Mouse (Mus musculus) heart, adult 8-10 months (tissue): ENCODE data around the gene Fbxo42. TPM values are rescaled to one million over a fixed set of nuclear protein-coding genes. Genes with fewer than 3 reads are reported as not detected.
"Not testable (repeated sequence)": the region's sequence is repeated elsewhere in the genome, so short reads cannot be mapped to it uniquely, and the experiment has no call there.

ENCODE experiments used
- DNase-seq: peaks from one replicate; pipeline ENCODE4 v3.0.0; 2022; ENCODE audit warnings: low spot score
- total RNA-seq, 4 experiments: library from RNA; stranded (reverse); gene quantifications; 2 replicates each; pipeline ENCODE4 v1.2.4; 2022

Gene Fbxo42
- total RNA-seq, 4 experiments from 2014 or later: 8.4 to 11.5 (median 10.0) TPM

DNA sequence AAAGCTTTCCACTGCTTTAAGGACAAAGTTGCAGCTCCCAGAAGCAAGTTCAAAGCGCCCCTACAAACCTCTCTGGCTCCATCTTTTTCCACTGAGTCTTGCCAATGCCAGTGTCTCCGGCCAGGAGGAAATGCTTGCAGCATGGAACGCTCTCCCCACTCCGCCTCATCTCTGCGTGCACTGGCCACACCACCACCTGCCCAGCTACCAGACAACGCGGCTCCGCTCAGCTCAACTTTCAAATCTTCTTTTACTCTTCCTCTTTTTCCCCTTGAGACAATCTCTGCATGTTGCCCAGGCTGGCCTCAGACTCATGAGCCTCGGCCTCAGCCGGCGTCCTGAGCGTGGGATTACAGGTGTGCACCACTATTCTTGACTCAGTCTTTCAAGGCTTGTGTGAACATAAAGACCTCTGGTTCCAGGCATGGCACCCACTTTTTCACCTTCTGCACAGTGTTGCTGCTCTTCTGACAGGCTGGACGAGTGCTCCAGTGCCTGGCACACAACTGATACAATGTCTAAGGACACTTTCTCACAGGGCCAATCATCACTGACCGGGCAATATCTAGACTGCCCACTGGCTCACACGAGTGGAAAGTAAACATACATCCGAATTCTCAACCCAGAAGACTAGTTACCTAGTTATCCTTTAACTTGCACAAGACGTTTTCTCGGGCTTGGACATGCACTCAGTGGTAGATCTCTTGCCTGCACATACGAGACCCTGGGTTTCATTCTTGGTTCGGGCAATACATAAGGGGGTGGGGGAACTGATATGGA lies 12.8 kb upstream of the Fbxo42 start:
- no peak for DNase-seq

DNA sequence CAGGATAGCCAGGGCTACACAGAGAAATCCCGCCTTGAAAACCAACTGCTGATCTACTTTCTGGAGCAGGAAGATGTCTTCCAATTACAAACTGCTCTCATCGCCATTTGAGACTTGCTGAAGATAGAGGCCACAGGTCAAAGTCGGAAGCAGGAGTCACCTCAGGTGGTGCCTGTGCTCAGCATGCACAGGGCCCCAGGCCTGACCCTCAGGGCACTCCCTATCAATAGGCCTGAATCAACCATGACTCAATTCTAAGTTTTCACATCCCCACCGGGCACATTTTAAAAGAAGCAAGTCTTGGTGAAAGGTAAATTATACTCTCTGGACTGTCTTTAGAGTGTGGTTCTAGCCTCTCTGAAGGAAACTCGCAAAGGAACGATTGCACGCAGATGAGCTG lies 11.6 kb upstream of the Fbxo42 start:
- DNase-seq: no peak

DNA sequence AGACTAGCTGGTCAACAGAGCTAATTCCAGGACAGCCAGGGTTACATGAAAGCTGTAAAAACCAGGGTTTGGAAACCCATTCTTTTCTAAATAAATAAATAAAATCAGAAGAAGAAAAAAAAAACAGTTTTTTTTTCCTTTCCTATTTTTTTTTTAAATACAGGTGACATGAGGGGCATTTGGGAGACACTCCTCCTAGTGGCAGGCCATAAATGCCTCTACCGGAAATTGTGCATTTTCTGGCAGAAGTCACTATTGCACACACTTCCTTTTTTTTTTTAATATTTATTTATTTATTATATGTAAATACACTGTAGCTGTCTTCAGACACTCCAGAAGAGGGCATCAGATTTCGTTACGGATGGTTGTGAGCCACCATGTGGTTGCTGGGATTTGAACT lies 10.0 kb upstream of the Fbxo42 start:
- not testable (repeated sequence) for DNase-seq

DNA sequence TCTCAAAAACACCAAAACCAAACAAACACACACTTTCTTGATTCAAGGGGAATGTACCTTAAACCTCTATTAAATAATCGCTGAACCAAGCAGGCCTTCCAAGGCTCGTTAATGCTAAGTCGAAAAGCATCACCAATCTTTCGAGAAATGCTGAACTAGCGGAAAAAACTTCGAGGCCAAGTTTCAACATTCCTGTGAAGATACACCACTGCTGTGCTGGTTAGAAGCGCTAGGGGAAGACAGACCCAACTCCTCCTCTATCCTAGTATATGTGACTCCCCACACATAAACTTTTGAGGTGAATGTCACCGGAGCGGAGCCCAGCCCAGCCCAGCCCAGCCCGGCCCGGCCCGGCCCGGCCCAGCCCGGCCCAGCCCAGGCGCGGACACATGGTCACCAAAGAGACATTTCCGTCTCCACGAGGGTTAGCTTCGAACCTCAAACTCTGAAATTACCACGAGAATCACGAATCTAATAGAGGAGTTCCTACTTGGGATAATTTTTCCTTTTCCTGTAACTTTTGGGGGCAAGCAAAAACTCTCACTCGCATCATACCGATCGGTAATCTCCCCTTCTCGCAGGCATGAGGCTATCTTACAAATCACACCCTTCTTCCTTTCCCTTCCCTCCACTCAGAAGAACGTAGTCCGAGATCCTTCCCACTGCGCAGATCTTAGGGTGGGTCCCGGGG lies 9.1 kb upstream of the Fbxo42 start:
- no peak for DNase-seq

DNA sequence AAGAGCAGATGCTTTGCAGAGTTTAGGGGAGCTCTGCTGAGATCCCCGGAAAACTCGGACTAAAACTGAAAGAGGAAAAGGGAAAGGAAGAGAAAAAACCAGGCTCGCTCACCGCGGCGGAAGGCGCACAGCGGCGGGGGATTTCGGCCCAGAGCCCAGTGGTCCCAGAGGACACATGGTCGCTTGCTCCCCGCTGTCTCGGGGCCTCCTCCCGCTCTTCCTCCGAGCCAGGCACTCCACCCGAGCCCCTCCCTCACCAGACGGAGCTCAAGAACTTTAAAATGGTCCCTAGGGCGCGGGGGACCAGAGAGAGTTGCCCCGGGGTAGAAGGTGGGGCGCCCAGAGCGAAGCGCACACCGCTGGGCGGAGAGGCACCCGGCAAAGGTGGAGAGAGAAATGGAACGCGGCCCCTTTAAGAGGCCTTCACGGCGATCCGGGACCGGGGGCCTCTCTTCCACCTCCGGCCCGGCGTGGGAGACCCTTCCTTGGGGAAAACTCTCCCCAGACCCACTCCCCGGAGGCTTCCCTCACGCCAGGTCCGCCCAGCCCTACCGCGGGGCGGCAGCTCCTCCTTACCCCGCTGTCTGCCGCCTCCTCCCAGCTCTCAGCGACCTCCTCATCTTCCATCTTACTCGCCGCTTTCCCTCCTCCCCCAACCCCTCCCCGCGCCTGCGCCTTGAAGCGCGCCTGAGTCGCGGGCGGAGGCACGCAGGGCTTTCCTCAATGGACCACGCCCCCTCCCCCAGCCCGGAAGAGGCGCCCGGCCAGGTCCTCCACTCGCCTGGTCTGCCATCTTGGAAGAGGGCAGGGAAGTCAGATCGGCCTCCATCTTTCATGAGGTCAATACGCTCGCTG lies 8.4 kb upstream of the Fbxo42 start, which contains the start of gene Szrd1:
Gene Szrd1 (minus strand): TSS at position 660 of the 855 bp plus-strand sequence.
- peak; percentile 97 for DNase-seq

DNA sequence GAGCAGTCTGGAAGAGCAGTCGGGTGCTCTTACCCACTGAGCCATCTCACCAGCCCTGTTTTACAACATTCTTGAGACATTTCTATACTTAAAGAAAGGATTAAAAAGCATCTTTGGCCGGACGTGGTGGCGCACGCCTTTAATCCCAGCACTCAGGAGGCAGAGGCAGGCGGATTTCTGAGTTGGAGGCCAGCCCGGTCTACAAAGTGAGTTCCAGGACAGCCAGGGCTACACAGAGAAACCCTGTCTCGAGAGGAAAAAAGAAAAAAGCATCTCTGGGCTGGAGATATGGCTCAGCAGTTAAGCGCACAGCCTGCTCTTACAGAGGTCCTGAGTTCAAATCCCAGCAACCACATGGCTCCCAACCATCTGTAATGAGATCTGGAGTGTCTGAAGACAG lies 7.4 kb upstream of the Fbxo42 start:
- not testable (repeated sequence) for DNase-seq

DNA sequence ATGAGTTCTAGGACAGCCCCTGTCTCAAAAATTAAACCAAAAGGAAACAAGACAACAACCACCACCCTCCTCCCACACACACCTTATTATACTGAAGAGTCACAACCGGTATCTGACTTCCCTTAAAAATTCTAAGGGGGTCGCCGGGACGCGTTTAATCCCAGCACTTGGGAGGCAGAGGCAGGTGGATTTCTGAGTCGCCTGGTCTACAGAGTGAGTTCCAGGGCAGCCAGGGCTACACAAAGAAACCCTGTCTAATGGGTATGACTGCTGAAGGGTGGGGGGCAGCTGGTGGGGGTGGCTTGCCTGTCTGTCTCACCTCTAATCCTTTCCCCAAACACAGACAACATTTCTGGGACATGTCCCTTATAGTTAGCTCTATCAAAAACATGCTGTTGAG lies 6.7 kb upstream of the Fbxo42 start:
- no peak for DNase-seq

DNA sequence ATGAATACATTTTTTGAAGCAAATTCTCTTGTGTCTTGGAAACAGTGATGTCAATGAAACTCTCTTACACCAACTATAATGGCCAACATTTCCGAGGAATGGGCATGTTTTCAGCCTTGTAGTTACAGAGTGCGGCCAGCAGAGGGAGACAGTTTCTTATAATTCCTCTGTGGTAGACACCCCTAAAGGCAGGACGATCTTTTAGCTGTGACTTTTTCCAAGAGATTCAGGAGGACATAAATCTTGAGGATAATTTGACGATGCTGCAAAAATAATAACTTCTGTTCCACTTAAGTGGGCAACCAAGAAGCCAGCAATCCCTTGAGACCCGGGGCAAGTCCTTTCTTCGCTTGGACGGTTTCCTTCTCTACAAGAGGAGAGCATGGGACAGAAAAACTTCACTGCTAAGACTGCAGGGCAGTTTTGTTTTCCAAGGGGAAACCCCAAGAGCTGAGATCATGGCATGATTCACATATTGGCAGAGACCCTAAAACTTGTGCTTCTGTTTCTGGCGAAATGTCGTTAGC lies 5.4 kb upstream of the Fbxo42 start:
- DNase-seq: peak; percentile 89

DNA sequence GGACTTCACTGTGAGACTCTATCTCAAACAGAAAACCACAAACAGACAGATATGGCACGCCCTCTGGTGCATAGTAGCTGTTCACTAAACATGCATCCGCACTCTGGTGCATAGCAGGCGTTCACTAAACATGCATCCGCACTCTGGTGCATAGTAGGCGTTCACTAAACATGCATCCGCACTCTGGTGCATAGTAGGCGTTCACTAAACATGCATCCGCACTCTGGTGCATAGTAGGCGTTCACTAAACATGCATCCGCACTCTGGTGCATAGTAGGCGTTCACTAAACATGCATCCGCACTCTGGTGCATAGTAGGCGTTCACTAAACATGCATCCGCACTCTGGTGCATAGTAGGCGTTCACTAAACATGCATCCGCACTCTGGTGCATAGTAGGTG lies 2.6 kb upstream of the Fbxo42 start:
- not testable (repeated sequence) for DNase-seq

DNA sequence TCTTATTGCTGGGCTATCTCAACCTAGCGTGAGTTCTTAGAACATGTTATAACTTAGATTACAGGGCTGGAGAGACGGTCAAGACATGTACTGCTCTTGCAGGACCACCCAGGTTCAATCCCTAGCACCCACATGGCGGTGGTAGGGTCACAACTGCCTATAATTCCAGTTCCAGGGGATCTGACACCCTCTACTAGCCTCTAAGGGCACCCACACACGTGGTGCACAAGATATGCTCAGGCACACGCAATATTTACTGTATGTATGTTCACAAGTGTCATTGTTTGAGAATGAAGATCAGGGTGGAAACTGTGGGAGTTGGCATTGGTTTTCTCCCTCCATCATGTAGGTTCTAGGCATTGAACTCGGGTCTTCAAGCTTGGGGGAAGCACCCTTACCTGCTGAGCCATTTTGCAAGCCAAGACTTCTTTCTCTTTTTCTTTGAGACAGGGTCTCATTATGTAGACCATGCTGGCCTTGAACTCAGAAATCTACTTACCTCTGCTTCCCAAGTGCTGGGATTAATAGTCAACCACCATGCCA lies 1.2 kb upstream of the Fbxo42 start:
- no peak for DNase-seq

DNA sequence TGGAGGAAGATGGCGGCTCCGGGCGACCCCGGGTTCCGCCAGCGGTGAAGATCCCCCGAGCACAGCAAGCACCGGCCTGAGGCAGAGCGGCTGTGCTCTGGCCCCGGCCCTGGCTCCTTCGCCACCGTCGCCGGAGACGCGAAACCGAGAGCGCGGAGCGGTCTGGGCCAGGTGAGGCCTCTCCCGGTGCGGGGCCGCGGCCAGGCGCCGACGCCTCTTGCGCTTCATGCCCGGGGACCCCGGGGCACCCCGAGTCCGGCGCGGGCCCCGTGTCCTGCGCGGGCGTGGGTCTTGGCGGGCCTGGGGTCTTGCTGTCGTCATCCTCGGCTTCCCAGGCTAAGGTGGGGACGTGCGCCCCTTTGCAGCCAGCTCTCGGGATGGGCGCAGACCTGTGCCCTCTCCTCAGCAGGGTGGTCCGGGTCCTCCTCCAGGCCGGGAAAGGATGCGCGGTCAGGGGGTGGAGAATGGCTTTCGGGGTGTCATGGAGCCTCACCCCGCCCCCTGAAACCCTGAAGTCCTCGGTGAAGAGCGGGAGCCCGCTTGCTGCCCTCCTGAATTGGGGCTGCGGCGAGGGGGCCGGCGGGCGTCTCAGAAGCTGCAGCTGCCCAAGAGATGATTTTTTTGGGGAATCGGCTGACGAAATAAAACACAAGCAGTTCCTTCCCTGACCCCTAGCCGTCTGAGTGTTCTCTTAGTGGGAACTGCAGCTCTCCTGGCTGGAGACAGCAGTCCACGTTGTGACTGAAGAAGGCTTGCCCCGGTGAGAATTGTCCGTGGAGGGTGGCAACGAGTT lies 492 bp downstream of the Fbxo42 start:
- DNase-seq: no peak

DNA sequence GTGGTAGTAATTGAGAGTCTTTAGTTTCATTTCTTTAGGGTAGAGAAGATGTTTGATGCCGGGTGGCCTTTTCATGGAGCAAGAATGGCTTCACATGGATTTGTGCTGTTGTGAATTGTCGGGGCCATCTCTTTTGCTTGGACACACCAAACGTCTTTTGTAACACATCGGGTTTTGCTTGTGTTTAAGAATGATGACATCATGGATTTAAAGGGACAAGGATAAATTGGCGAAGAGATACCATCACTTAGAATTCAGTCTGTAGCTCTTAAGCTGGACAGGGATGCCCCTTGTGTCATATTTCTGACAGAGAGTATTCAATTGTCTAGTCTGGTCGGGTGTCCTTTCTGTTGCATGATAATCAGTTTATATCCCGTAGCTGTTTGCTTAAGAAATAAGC lies 1.4 kb downstream of the Fbxo42 start:
- no peak for DNase-seq

DNA sequence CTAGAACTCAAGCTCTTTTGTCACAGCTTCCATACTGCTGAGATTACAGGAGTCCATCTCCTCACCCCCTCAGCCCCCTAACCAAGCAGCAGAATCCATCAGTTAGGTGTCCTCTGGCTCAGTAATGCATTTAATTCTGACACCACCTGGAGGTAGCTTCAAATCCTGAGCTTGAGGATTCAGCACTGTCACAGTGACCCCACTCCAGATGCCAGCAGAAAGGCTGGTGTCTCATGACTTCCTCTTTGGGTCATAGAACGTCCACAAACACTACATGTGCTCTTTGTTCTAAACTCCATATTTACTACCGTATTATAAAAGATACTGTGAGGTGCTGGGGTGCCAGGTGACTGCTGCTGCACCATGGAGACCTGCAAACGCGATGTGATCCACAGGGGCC lies 9.8 kb downstream of the Fbxo42 start:
- DNase-seq: no peak

DNA sequence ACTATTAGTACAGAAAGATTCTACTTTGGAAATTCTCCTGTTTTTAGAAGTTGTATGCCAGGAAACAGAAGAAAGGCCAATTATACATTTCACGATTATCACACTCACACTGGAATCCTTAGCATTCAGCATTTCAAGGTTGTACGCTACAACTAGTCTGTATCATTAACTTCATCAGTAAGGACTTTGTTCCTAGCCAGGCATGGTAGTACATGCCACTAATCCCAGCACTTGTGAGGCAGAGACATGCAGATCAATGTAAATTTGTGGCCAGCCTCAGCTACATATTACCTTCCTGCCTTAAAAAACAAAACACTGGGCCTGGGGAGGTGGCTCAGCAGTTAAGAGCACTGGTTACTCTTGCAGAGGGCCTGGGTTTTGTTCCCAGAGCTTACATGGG lies 10.9 kb downstream of the Fbxo42 start:
- no peak for DNase-seq

DNA sequence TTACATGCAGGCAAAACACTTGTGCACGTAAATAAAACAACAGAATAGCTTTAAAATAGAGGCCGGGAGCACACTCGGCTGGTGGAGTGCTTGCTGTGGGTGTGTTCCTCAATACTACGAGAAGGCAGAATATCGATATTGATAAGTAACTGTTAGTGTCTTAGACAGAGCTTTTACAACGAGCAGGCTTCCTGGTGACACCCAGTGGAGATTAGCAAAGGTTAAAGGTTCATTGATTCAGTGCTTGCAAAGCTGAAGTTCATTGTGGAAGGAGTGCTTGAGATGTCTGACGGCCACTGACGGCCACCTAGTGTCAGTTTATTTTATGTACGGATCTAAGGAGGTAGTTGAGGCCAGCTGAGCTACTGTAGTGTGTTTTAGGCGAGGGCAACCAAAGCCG lies 11.4 kb downstream of the Fbxo42 start:
- no peak for DNase-seq

DNA sequence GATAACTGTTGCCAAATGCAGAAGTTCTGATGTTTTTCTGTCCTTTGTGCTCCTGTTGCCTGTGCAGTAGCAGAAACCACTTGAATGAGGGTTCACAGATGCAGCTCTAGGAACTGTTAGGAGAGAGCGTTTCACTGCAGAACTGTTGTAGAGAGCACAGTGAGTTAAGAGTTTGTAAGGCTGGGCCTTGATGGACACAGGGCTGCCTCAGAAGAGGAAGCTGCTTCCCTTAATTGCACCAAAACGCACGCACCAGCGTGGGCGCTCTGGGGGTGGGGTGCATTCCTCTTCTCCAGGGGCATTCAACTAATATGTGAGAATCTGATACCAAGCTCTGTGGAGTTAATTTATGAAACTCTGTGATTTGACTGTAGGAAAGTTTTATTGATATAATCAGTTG lies 12.0 kb downstream of the Fbxo42 start:
- DNase-seq: no peak

DNA sequence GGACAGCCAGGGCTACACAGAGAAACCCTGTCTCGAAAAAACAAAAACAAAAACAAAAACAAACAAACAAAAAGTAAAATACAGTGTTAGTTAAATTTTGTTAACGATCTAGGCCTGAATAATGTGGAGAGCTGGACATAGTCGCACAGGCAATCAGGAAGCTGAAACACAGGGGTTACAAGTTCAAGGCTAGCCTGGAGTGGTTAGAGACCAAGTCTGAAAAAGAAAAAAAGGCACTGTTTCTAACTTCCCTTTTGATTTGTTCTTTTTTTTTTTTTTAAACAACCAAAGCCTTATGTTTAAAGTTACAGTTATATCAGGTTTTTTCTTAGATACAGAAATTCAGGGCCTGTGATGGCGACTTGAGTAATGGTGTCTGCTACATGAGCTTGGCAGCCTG lies 12.5 kb downstream of the Fbxo42 start:
- DNase-seq: no peak

DNA sequence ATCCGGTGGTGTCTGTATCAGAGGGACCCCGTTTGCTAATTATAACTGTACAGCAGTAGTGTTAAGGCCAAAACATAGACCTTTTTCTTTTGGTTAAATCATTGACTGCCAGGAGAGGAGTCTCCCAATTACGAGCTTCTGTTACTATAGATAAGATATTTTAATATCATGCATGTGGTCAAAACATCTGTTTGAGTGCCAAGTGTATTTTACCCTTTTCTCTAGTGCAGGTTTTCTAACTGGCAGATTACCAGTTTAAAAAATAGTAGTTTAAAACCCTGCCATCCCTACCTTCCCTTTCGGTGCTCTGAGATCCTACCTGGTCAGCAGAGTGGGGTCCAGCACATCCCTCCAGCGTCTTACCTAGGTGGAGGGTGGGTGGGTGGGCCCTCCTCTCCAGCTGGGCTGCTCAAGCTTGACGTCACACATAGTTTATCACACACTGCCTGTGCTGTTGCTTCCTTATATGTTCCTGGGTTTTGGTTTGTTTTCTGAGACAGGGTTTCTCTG lies 14.0 kb downstream of the Fbxo42 start:
- DNase-seq: no peak

DNA sequence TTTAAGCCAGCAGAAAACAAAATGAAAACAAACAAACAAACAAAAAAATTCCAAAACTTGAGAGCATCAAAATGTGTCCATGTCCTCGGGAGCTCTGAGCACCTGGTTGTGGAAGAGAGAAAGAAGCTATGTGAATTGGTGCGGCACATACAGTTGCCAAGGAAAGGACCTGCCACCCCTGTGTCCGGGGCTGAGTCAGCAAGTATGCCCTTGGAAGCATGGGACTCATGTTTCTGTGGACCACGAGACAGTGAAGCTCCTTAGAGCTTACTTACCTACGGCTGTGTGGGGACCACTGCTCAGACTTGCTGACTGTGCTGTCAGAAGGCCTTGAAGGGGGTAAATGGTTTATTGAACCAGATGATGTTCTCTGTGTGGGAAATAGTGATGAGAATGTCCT lies 16.0 kb downstream of the Fbxo42 start:
- DNase-seq: no peak

DNA sequence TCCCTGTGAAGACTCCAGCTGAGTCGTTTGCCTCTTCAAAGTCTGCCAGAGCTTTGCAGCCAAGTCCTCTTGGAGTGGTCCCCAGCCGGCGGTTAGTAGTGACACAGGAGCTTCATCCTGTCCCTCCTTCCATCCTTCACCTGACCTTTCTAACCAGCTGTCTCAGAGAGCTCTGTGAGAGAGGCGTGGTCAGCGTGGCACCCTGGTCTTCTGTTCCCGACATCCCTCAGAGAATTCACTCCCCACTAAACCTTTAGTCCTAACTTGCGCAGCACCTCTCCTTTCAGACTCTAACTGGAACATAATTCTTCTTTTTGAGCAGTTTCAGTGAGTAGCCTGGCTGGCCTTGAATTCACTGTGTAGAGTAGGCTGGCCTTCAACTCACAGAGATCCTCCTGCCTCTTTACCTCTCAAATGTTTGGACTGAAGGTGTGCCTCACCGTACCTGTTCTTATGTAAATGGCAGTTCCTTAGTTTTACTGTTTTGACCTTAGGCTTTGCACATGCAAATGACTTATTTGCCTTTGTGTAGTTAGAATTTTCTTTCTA lies 18.1 kb downstream of the Fbxo42 start:
- no peak for DNase-seq
